Mouse (Mus musculus) G1E (cell line): ENCODE data around the gene Alg12. TPM values are rescaled to one million over a fixed set of nuclear protein-coding genes. Genes with fewer than 3 reads are reported as not detected.

ENCODE experiments used
- ATAC-seq: 2 replicates; pipeline ENCODE4 v1.8.0; 2016; ENCODE audit warnings: mild to moderate bottlenecking; ENCODE audit not compliant: insufficient number of reproducible peaks, poor library complexity, low FRiP score, severe bottlenecking; ENCODE audit errors: extremely low read depth
- DNase-seq: peaks from one replicate; pipeline ENCODE4 v3.0.0; 2012; ENCODE audit warnings: low spot score
- H3K27me3 ChIP-seq: 2 replicates; pipeline ENCODE4 v1.6.1; 2012; ENCODE audit warnings: mild to moderate bottlenecking, low read length, inconsistent platforms; ENCODE audit not compliant: insufficient read depth
- H3K36me3 ChIP-seq: replicated peaks from 2 replicates; pipeline ENCODE3; 2012; ENCODE audit warnings: mild to moderate bottlenecking, inconsistent platforms
- H3K4me1 ChIP-seq: 2 replicates; pipeline ENCODE4 v1.6.1; 2012; ENCODE audit warnings: low read depth, low read length, inconsistent platforms, mixed read lengths; ENCODE audit not compliant: insufficient read depth
- H3K4me3 ChIP-seq: 2 replicates; pipeline ENCODE4 v1.5.1; 2012; ENCODE audit warnings: low read depth, mild to moderate bottlenecking, inconsistent platforms, low read length, moderate library complexity, mixed read lengths
- H3K9me3 ChIP-seq: replicated peaks from 2 replicates; pipeline ENCODE4 v1.6.1; 2012; ENCODE audit warnings: inconsistent platforms
- CTCF ChIP-seq: IDR thresholded peaks from 2 replicates; pipeline ENCODE4 v1.5.1; 2012; ENCODE audit warnings: low read depth, low read length, inconsistent platforms, mixed read lengths
- GATA1 ChIP-seq: IDR thresholded peaks from 2 replicates; pipeline ENCODE4 v1.6.1; 2012; ENCODE audit warnings: borderline replicate concordance, low read length, inconsistent platforms, mixed read lengths
- GATA2 ChIP-seq: IDR thresholded peaks from 2 replicates; pipeline ENCODE4 v1.6.1; 2012; ENCODE audit warnings: low read depth, low read length, inconsistent platforms, borderline replicate concordance
- POLR2AphosphoS5 ChIP-seq: IDR thresholded peaks from 2 replicates; pipeline ENCODE4 v1.6.1; 2012; ENCODE audit warnings: low read depth, low read length, inconsistent platforms; ENCODE audit not compliant: insufficient replicate concordance
- TAL1 ChIP-seq: conservative IDR thresholded peaks from 2 replicates; pipeline ENCODE4 v1.6.1; 2012; ENCODE audit warnings: low read depth, low read length, inconsistent platforms, mixed read lengths
- polyA plus RNA-seq: library from polyadenylated mRNA; stranded (reverse); fragments of >175 nt; gene quantifications from 2 replicates; pipeline ENCODE4 v1.2.3, GENCODE M21; 2012
- total RNA-seq, 2 experiments: library from RNA; stranded (forward) in 1 of 2; stranded (reverse) in 1 of 2; fragments of 200-1000 nt in 1 of 2; fragments of >200 nt in 1 of 2; fragmentation: Nextera tagmentation in 1 of 2; gene quantifications; 2 replicates each; pipeline ENCODE4 v1.2.3; 2014 to 2017

Alg12 gene
- total and polyA plus RNA-seq, 3 experiments: 4.8 to 18.1 (median 7.8) TPM

DNA sequence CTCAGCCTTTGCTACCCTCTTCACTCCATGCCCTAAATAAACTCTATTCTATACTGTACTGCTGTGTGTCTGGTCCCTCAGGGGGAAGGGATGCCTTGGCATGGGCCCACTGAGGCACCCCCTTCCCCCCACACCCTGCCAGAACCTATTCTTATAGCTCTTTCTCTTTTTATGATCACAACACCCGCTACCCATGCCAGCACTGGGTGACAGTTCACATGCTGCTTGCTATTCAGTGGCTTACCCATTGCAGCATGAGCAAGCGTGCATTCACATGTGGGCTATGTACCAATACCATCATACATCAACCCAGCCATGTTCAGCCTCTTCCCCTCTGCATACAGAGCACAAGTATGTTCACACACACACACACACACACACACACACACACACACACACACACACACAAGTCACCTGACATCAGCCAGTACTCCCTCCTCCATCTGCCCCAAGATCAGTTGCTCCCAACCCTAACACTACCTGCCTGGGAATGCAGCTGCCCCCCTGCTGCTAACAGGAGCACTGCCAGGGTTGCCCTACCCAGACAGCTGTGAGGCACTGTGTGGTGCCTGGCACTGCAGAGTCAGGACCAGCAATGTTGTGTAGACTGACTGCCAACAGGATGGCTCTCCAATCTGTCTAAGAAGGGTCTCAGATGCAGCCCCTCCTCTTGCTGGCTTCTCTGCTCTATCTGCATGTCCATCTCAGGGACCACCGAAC, 22.6 kb upstream of the Alg12 start:
- H3K36me3 ChIP-seq: no peaks in the 10 kb centered on the region
- DNase-seq (no peak), ATAC-seq (no peak)

DNA sequence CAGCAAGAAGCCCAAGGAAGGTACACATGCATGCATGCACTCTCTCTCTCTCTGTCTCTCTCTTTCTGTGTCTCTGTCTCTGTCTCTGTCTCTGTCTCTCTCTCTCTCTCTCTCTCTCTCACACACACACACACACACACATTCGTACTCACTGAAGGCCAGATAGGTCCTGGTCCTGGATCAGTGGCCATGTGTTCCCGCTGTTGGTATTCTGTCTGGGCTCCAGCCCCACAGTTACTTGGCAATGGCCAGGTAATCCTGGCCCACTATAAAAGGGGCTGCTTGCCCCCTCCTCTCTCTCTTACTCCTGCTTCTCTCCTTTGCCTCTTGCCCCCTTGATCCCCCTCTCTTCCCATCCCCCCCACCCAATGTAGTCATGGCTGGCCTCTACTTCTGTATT, 22.0 kb upstream of the Alg12 start:
- H3K36me3 ChIP-seq: no peaks in the 10 kb centered on the region
- peaks cover 24% of the 10 kb centered on the region for H3K27me3 ChIP-seq
- H3K4me1 ChIP-seq: peaks cover 4% of the 10 kb centered on the region; the same call in 1 of the 2 replicates
- no peak overlapping the region for H3K4me3 ChIP-seq
- ATAC-seq: no peak
- DNase-seq: no peak
- no peaks in the 10 kb centered on the region for H3K9me3 ChIP-seq
- TF ChIP-seq CTCF (no peak), POLR2AphosphoS5 (no peak), GATA2 (no peak), GATA1 (no peak), TAL1 (no peak)

More for the DNA sequence above, 22.6 kb upstream of the Alg12 start:
- Histone ChIP-seq H3K4me1 (peaks cover 4% of the 10 kb centered on the region; the same call in 1 of the 2 replicates), H3K4me3 (no peak overlapping the region), H3K27me3 (peaks cover 21% of the 10 kb centered on the region), H3K9me3 (no peaks in the 10 kb centered on the region)
- no peak for TF ChIP-seq CTCF
- TF ChIP-seq GATA2: no peak
- no peak for TF ChIP-seq TAL1
- no peak for TF ChIP-seq POLR2AphosphoS5
- TF ChIP-seq GATA1: no peak

- Histone ChIP-seq H3K9me3 (no peaks in the 10 kb centered on the region), H3K4me1 (peaks cover 4% of the 10 kb centered on the region; the same call in 1 of the 2 replicates), H3K4me3 (no peak overlapping the region), H3K36me3 (no peaks in the 10 kb centered on the region), H3K27me3 (peaks cover 24% of the 10 kb centered on the region)
- DNase-seq: no peak
- TF ChIP-seq TAL1 (no peak), GATA2 (no peak), GATA1 (no peak), CTCF (no peak), POLR2AphosphoS5 (no peak)
- ATAC-seq: no peak
Measured at GRCm38 (mm10) chr15:88840126-88840525, 21.0 kb upstream of the Alg12 start.

DNA sequence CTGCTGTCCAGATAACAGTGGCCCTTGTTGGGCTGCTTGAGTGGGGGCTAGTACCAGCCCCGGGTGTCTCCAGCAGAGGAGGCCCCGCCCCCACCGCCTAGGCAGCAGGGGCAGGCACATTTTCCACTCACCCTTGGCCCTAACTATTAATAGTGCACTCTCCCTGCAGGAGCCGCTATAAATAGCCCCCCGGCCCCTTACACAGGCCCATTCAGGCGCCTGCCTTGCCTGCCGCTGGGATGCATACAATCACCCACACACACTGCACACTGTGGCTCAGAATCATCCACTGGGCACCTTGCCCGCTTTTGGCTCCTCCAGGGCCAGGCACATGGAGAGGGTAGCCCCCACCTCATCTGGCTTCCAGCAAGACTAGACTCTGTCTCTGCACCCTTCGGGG, 20.2 kb upstream of the Alg12 start:
- DNase-seq (no peak), ATAC-seq (no peak)
- Histone ChIP-seq H3K27me3 (peaks cover 24% of the 10 kb centered on the region), H3K36me3 (no peaks in the 10 kb centered on the region), H3K4me3 (no peak overlapping the region), H3K4me1 (peaks cover 4% of the 10 kb centered on the region; the same call in 1 of the 2 replicates), H3K9me3 (no peaks in the 10 kb centered on the region)
- TF ChIP-seq GATA2: no peak
- TF ChIP-seq POLR2AphosphoS5: no peak
- no peak for TF ChIP-seq GATA1
- no peak for TF ChIP-seq TAL1
- no peak for TF ChIP-seq CTCF

- DNase-seq: no peak
- Histone ChIP-seq H3K36me3 (no peaks in the 10 kb centered on the region), H3K27me3 (peaks cover 24% of the 10 kb centered on the region)
Measured at GRCm38 (mm10) chr15:88837977-88838376, 18.9 kb upstream of the Alg12 start.

GRCm38 (mm10) chr15:88837199-88837932, 18.2 kb upstream of the Alg12 start:
- Histone ChIP-seq H3K4me1 (peaks cover 4% of the 10 kb centered on the region; the same call in 1 of the 2 replicates), H3K27me3 (peaks cover 26% of the 10 kb centered on the region), H3K9me3 (no peaks in the 10 kb centered on the region), H3K4me3 (no peak overlapping the region; the same call in 1 of the 2 replicates), H3K36me3 (no peaks in the 10 kb centered on the region)
- TF ChIP-seq GATA1: no peak
- no peak for TF ChIP-seq GATA2
- no peak for TF ChIP-seq TAL1
- ATAC-seq (no peak), DNase-seq (no peak)

More at GRCm38 (mm10) chr15:88837977-88838376, 18.9 kb upstream of the Alg12 start:
- Histone ChIP-seq H3K4me1 (peaks cover 4% of the 10 kb centered on the region; the same call in 1 of the 2 replicates), H3K9me3 (no peaks in the 10 kb centered on the region), H3K4me3 (no peak overlapping the region)
- no peak for TF ChIP-seq POLR2AphosphoS5
- no peak for TF ChIP-seq CTCF
- no peak for TF ChIP-seq TAL1
- no peak for TF ChIP-seq GATA1
- TF ChIP-seq GATA2: no peak
- ATAC-seq: no peak
